Mouse (Mus musculus): ENCODE results near the gene Ttc25. TPM values are rescaled to one million over a fixed set of nuclear protein-coding genes. Genes with fewer than 3 reads are reported as not detected.

Ttc25 gene
- polyA plus RNA-seq, 1 experiment from 2014 or later, result 0.26 TPM

DNA sequence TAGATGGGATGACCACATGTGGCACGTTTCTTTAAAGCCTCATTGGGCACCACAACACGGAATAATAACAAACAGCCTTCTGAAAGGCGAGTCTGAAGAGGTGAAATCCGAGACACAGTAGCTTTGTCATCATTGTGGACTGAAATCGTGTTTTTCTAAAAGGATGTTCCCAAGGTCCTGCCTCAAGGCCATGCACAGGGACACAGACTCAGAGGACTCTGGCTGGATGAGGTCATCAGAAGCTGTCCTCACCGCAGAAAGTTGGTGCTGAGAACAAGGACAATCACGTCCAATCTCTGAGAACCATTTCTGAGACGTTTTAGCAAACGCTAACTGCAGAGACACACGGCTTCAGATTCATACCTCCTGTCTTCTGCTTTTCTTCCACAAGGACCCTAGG is 31.7 kb upstream of the Ttc25 start:
- Histone ChIP-seq H3K4me3 (ENCODE audit: low read depth, low read length) (no peak overlapping the region), H3K4me2 (no peak overlapping the region), H3K36me3 (ENCODE audit: control insufficient read depth, insufficient read depth, low read length) (peaks cover 68% of the 10 kb centered on the region), H3K27me3 (replicated peaks; ENCODE audit: control insufficient read depth, insufficient read depth, low read length) (no peaks in the 10 kb centered on the region), H3K9me3 (ENCODE audit: control insufficient read depth, low read length) (no peaks in the 10 kb centered on the region), H3K9ac (ENCODE audit: low read depth, low read length) (no peak overlapping the region), H3K27ac (ENCODE audit: low read depth, low read length) (no peak overlapping the region), H3K4me1 (replicated peaks; ENCODE audit: control insufficient read depth, insufficient read depth, low read length) (no peaks in the 10 kb centered on the region)
- no peak for ATAC-seq (replicated peaks; ENCODE audit: low FRiP score)
- DNase-seq (ENCODE audit: low spot score), result no peak
- 89% methylated on average over 10 of the region's 10 CpGs for WGBS

DNA sequence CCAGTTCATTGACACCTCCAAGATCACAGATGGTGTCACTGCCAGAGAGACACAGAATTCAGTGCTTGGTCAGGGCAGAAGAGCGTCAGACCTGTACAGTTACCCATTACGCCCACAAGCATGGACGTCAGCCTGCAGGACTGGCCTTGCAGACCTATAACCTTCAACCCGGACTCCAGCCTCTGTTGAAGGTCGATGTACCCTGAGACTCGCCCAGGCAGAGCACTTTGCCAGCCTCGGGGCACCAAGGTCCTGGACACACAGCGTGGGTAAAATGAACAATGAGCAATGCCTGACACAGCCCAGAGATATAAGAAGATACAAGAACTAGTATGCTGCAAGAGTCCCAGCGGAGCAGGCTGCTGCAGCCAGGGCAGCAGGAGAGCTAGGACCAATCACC is 30.3 kb upstream of the Ttc25 start:
- H3K36me3 ChIP-seq (ENCODE audit: control insufficient read depth, insufficient read depth, low read length), result peaks cover 74% of the 10 kb centered on the region
- whole genome bisulfite sequencing, result 92% methylated on average over 9 of the region's 9 CpGs
- H3K9me3 ChIP-seq (ENCODE audit: control insufficient read depth, low read length), result no peaks in the 10 kb centered on the region
- H3K27me3 ChIP-seq (replicated peaks; ENCODE audit: control insufficient read depth, insufficient read depth, low read length), result no peaks in the 10 kb centered on the region
- H3K4me3 ChIP-seq (ENCODE audit: low read depth, low read length), result no peak overlapping the region
- H3K27ac ChIP-seq (ENCODE audit: low read depth, low read length), result no peak overlapping the region
- no peak overlapping the region for H3K9ac ChIP-seq (ENCODE audit: low read depth, low read length)
- ATAC-seq (replicated peaks; ENCODE audit: low FRiP score), result no peak
- H3K4me2 ChIP-seq, result no peak overlapping the region
- no peak for DNase-seq (ENCODE audit: low spot score)
- peaks cover 3% of the 10 kb centered on the region; the same call in 1 of the 2 replicates for H3K4me1 ChIP-seq (replicated peaks; ENCODE audit: control insufficient read depth, insufficient read depth, low read length)

DNA sequence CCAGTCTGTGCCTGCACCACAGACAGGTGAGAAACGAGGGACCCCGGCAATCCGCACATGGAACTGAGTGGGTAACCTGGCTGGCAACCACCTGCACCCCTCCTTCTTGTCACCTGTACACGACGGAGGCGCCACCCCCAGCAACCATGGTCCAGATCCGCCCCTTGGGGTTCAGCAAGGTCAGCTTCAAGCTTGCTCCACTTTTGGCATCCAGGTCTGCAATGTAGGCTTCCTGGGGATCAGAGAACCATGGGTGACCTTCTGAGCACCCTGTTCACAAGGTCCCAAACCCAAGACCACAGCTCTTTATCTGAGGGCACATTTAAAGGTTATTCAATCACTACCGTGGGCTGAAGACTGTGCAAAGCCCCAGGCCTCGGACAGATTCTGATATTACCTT is 29.6 kb upstream of the Ttc25 start:
- Histone ChIP-seq H3K9ac (ENCODE audit: low read depth, low read length) (no peak overlapping the region), H3K9me3 (ENCODE audit: control insufficient read depth, low read length) (no peaks in the 10 kb centered on the region), H3K4me3 (ENCODE audit: low read depth, low read length) (no peak overlapping the region), H3K27ac (ENCODE audit: low read depth, low read length) (no peak overlapping the region), H3K36me3 (ENCODE audit: control insufficient read depth, insufficient read depth, low read length) (peaks cover 74% of the 10 kb centered on the region), H3K4me2 (no peak overlapping the region), H3K4me1 (replicated peaks; ENCODE audit: control insufficient read depth, insufficient read depth, low read length) (peaks cover 3% of the 10 kb centered on the region; the same call in 1 of the 2 replicates), H3K27me3 (replicated peaks; ENCODE audit: control insufficient read depth, insufficient read depth, low read length) (no peaks in the 10 kb centered on the region)
- DNase-seq (ENCODE audit: low spot score) (no peak), ATAC-seq (replicated peaks; ENCODE audit: low FRiP score) (no peak)
- 90% methylated on average over 9 of the region's 9 CpGs for WGBS

- 82% methylated on average over 9 of the region's 9 CpGs for WGBS
- Histone ChIP-seq H3K9ac (ENCODE audit: low read depth, low read length) (no peak overlapping the region), H3K36me3 (ENCODE audit: control insufficient read depth, insufficient read depth, low read length) (peaks cover 75% of the 10 kb centered on the region), H3K27ac (ENCODE audit: low read depth, low read length) (no peak overlapping the region), H3K4me1 (replicated peaks; ENCODE audit: control insufficient read depth, insufficient read depth, low read length) (peaks cover 3% of the 10 kb centered on the region; the same call in 1 of the 2 replicates), H3K4me3 (ENCODE audit: low read depth, low read length) (no peak overlapping the region), H3K9me3 (ENCODE audit: control insufficient read depth, low read length) (no peaks in the 10 kb centered on the region), H3K27me3 (replicated peaks; ENCODE audit: control insufficient read depth, insufficient read depth, low read length) (no peaks in the 10 kb centered on the region), H3K4me2 (no peak overlapping the region)
- DNase-seq (ENCODE audit: low spot score) (no peak), ATAC-seq (replicated peaks; ENCODE audit: low FRiP score) (no peak)
Measured at GRCm38 (mm10) chr11:100516291-100516690, 29.1 kb upstream of the Ttc25 start.

DNA sequence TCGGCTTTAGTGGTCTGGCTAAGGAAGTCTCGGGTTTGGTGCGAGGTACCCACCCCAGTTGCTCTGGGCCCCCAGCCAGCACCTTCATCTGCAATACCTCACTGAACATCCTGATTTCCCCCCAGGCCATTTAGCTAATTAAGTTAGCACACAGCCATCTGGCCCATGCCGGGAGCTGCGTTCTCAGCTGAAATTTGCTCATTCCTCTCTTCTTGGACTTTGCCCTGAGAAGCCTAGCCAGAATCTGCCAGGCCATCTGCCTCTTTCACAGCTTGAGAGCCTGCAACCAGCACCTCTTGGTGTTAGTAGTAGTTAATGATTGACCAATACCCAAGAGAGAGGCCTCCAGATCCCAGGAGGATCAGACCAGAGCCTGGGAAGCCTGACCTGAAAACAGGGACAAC is 27.2 kb upstream of the Ttc25 start:
- H3K9me3 ChIP-seq (ENCODE audit: control insufficient read depth, low read length), result no peaks in the 10 kb centered on the region
- H3K4me3 ChIP-seq (ENCODE audit: low read depth, low read length), result no peak overlapping the region
- peaks cover 79% of the 10 kb centered on the region for H3K36me3 ChIP-seq (ENCODE audit: control insufficient read depth, insufficient read depth, low read length)
- H3K4me2 ChIP-seq, result no peak overlapping the region
- H3K27ac ChIP-seq (ENCODE audit: low read depth, low read length), result no peak overlapping the region; the same call in 1 of the 2 replicates
- WGBS, result 77% methylated on average over 5 of the region's 5 CpGs
- DNase-seq (ENCODE audit: low spot score), result no peak
- H3K4me1 ChIP-seq (replicated peaks; ENCODE audit: control insufficient read depth, insufficient read depth, low read length), result peaks cover 3% of the 10 kb centered on the region; the same call in 1 of the 2 replicates
- H3K27me3 ChIP-seq (replicated peaks; ENCODE audit: control insufficient read depth, insufficient read depth, low read length), result no peaks in the 10 kb centered on the region
- no peak overlapping the region for H3K9ac ChIP-seq (ENCODE audit: low read depth, low read length)
- no peak for ATAC-seq (replicated peaks; ENCODE audit: low FRiP score)

- no peaks in the 10 kb centered on the region for H3K27me3 ChIP-seq (replicated peaks; ENCODE audit: control insufficient read depth, insufficient read depth, low read length)
- H3K9ac ChIP-seq (ENCODE audit: low read depth, low read length), result no peak overlapping the region
Measured at GRCm38 (mm10) chr11:100519188-100519587, 26.2 kb upstream of the Ttc25 start.

DNA sequence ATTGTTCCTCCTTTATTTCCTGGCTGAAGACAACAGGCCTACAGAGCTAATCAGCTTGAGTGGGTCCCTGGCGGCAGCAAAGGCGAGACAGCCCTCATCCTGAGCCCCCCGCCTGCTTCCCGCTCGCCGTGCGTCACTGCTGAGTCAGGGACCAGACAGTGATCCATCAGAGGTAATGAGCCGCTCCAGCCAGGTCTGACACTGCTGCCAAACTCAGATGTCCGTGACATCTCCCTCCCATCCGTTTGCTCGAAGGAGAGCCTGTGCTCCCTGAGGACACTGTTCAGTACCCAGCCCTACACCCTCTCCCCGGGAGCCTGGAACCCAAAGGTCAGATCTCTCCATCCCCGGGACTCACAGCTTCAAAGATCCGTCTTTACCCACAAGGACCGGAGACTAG is 24.6 kb upstream of the Ttc25 start:
- Histone ChIP-seq H3K9me3 (ENCODE audit: control insufficient read depth, low read length) (no peaks in the 10 kb centered on the region), H3K4me1 (replicated peaks; ENCODE audit: control insufficient read depth, insufficient read depth, low read length) (peaks cover 15% of the 10 kb centered on the region), H3K27me3 (replicated peaks; ENCODE audit: control insufficient read depth, insufficient read depth, low read length) (no peaks in the 10 kb centered on the region), H3K9ac (ENCODE audit: low read depth, low read length) (no peak overlapping the region), H3K4me2 (no peak overlapping the region), H3K27ac (ENCODE audit: low read depth, low read length) (no peak overlapping the region), H3K4me3 (ENCODE audit: low read depth, low read length) (no peak overlapping the region), H3K36me3 (ENCODE audit: control insufficient read depth, insufficient read depth, low read length) (peaks cover 61% of the 10 kb centered on the region)
- DNase-seq (ENCODE audit: low spot score), result no peak
- WGBS, result 81% methylated on average over 15 of the region's 15 CpGs
- ATAC-seq (replicated peaks; ENCODE audit: low FRiP score), result no peak

More at GRCm38 (mm10) chr11:100519188-100519587, 26.2 kb upstream of the Ttc25 start:
- Histone ChIP-seq H3K4me2 (no peak overlapping the region), H3K4me3 (ENCODE audit: low read depth, low read length) (no peak overlapping the region), H3K4me1 (replicated peaks; ENCODE audit: control insufficient read depth, insufficient read depth, low read length) (peaks cover 3% of the 10 kb centered on the region; the same call in 1 of the 2 replicates), H3K36me3 (ENCODE audit: control insufficient read depth, insufficient read depth, low read length) (peaks cover 75% of the 10 kb centered on the region), H3K27ac (ENCODE audit: low read depth, low read length) (no peak overlapping the region), H3K9me3 (ENCODE audit: control insufficient read depth, low read length) (no peaks in the 10 kb centered on the region)
- ATAC-seq (replicated peaks; ENCODE audit: low FRiP score) (no peak; the same call in 1 of the 2 replicates), DNase-seq (ENCODE audit: low spot score) (no peak)
- WGBS, result 71% methylated on average over 7 of the region's 7 CpGs

GRCm38 (mm10) chr11:100524358-100524757 is 21.0 kb upstream of the Ttc25 start:
- Histone ChIP-seq H3K27me3 (replicated peaks; ENCODE audit: control insufficient read depth, insufficient read depth, low read length) (no peaks in the 10 kb centered on the region), H3K4me2 (no peak overlapping the region), H3K9ac (ENCODE audit: low read depth, low read length) (no peak overlapping the region), H3K4me1 (replicated peaks; ENCODE audit: control insufficient read depth, insufficient read depth, low read length) (peaks cover 26% of the 10 kb centered on the region), H3K9me3 (ENCODE audit: control insufficient read depth, low read length) (no peaks in the 10 kb centered on the region), H3K27ac (ENCODE audit: low read depth, low read length) (no peak overlapping the region), H3K4me3 (ENCODE audit: low read depth, low read length) (no peak overlapping the region), H3K36me3 (ENCODE audit: control insufficient read depth, insufficient read depth, low read length) (peaks cover 35% of the 10 kb centered on the region)
- 87% methylated on average over 5 of the region's 5 CpGs for WGBS
- DNase-seq (ENCODE audit: low spot score) (no peak), ATAC-seq (replicated peaks; ENCODE audit: low FRiP score) (no peak)

- no peak for ATAC-seq (replicated peaks; ENCODE audit: low FRiP score)
- Histone ChIP-seq H3K4me1 (replicated peaks; ENCODE audit: control insufficient read depth, insufficient read depth, low read length) (peaks cover 26% of the 10 kb centered on the region), H3K9ac (ENCODE audit: low read depth, low read length) (no peak overlapping the region)
Measured at GRCm38 (mm10) chr11:100524987-100525630, 20.3 kb upstream of the Ttc25 start.

More at GRCm38 (mm10) chr11:100524987-100525630, 20.3 kb upstream of the Ttc25 start:
- WGBS, result 65% methylated on average over 11 of the region's 11 CpGs
- Histone ChIP-seq H3K4me3 (ENCODE audit: low read depth, low read length) (0 out of 2 replicates have a peak overlapping the region, but pooled peaks have one; percentile 78), H3K36me3 (ENCODE audit: control insufficient read depth, insufficient read depth, low read length) (peaks cover 30% of the 10 kb centered on the region), H3K27me3 (replicated peaks; ENCODE audit: control insufficient read depth, insufficient read depth, low read length) (no peaks in the 10 kb centered on the region), H3K4me2 (peak overlapping the region; percentile 90), H3K27ac (ENCODE audit: low read depth, low read length) (no peak overlapping the region), H3K9me3 (ENCODE audit: control insufficient read depth, low read length) (no peaks in the 10 kb centered on the region)
- no peak for DNase-seq (ENCODE audit: low spot score)

Measured in liver, embryonic 11.5 days (tissue).